Mouse (Mus musculus) C2C12 (cell line): ENCODE data around the gene Arhgap30.

Experiments
- CEBPB ChIP-seq: IDR thresholded peaks from one replicate; pipeline ENCODE4 v1.6.1; 2011; ENCODE audit warnings: low read depth, mild to moderate bottlenecking, control low read depth, moderate library complexity
- CTCF ChIP-seq: IDR thresholded peaks from one replicate; pipeline ENCODE4 v1.5.1; 2011; ENCODE audit not compliant: control insufficient read depth, insufficient read depth, insufficient read length
- MAX ChIP-seq: IDR thresholded peaks from one replicate; pipeline ENCODE4 v1.6.1; 2011; ENCODE audit warnings: mild to moderate bottlenecking, control low read depth
- MYOG ChIP-seq: IDR thresholded peaks from one replicate; pipeline ENCODE4 v1.6.1; 2011; ENCODE audit not compliant: control insufficient read depth, insufficient read length; ENCODE audit errors: extremely low read depth
- USF1 ChIP-seq: IDR thresholded peaks from one replicate; pipeline ENCODE4 v1.6.1; 2011; ENCODE audit warnings: low read depth, mild to moderate bottlenecking, control low read depth, moderate library complexity

GRCm38 (mm10) chr1:171422504-171423095, 33.8 kb downstream of the Arhgap30 start:
- TF ChIP-seq MAX (no peak), CTCF (no peak), MYOG (no peak), USF1 (no peak), CEBPB (no peak)
